Mouse (Mus musculus) brain, embryonic 14.5 days (tissue): ENCODE results near the gene Epha7.

Experiments used
- CTCF ChIP-seq: fragments of 200-500 bp; IDR thresholded peaks from 2 replicates; pipeline ENCODE4 v1.5.1; 2012; ENCODE audit warnings: inconsistent platforms, mild to moderate bottlenecking, moderate library complexity, borderline replicate concordance; ENCODE audit not compliant: insufficient read depth, insufficient read length; ENCODE audit errors: extremely low read depth
- POLR2A ChIP-seq: fragments of 200-500 bp; IDR thresholded peaks from 2 replicates; pipeline ENCODE4 v1.6.1; 2012; ENCODE audit warnings: mild to moderate bottlenecking, inconsistent platforms, borderline replicate concordance; ENCODE audit not compliant: poor library complexity, insufficient read depth, insufficient read length, severe bottlenecking; ENCODE audit errors: extremely low read depth

- TF ChIP-seq CTCF: no peak
- no peak for TF ChIP-seq POLR2A
Measured at GRCm38 (mm10) chr4:28999287-28999595, 186.3 kb downstream of the Epha7 start.
